Mouse (Mus musculus): ENCODE results near the gene Fam216a.
"Not testable (repeated sequence)": the region's sequence is repeated elsewhere in the genome, so short reads cannot be mapped to it uniquely, and the experiment has no call there.

Fam216a gene

DNA sequence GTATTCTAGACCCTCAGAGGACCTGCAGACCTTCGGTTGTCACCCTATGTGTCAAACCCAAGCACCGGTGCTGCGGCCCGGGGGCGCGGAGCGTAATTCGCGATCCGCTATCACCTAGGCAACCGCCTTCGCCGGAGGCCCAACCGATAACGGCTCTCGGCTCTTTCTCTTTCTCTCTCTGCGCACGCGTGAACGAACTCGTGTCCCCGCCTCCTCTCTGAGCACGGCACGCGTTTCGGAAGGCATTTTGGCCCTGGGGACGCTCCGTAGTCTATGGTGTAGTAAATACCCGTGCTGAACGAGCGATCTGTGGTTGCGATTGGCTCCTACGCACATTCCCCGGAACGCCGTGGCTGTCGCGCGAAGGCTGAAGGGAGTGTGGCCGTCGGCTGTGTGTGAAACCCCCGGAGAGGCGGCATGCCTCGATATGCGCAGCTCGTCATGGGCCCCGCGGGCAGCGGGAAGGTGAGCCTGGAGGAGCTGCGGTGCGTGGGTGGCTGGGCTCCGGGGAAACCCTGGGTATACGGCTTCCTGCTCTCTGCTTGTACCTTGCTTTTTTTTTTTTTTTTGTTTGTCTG is at the start of gene Fam216a:
Gene Fam216a, minus strand, starts transcription at position 173 of the 578 bp plus-strand sequence.
- DNase-seq (ENCODE audit: low read depth), result peak; percentile 100

DNA sequence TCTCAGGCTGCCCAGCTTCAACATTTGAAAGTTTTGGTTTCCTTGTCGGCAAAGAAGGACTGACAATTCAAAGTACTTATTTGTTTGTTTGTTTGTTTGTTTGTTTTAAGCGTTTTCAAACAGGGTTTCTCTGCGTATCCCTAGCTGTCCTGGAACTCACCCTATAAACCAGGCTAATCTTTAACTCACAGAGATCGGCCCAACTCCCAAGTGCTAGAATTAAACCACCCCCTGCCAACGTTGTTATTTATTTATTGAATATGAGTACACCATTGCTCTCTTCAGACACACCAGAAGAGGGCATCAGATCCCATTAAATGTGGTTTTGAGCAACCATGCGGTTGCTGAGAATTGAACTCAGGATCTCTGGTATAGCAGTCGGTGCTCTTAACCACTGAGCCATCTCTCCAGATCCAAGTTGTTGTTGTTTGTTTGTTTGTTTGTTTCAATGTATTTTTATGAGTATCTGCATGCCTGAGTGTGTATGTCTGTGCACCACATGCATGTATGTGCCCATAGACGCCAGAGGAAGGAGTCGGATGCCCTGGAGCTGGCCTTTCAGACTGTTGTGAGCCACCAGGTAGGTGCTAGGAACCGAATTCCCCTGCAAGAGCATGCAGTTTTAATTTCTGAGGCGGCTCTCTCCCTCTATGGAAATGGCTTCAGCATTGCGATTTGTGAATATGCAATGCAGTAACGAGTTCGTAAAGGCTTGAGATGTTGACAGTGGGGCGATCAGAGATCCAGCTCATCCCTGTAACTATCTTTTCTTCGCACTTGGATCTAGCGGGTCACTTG is 49.3 kb upstream of the Fam216a start, which contains the start of gene Anapc7:
Gene Anapc7, plus strand, starts transcription at position 423 of the 798 bp plus-strand sequence.
- peak; percentile 49 for DNase-seq (ENCODE audit: low read depth)

- not testable (repeated sequence) for DNase-seq (ENCODE audit: low read depth)
Measured at GRCm38 (mm10) chr5:122420676-122421075, 48.5 kb upstream of the Fam216a start.

GRCm38 (mm10) chr5:122415465-122415864 is 43.3 kb upstream of the Fam216a start:
- no peak for DNase-seq (ENCODE audit: low read depth)

- DNase-seq (ENCODE audit: low read depth), result no peak
Measured at GRCm38 (mm10) chr5:122414351-122414750, 42.2 kb upstream of the Fam216a start.

DNA sequence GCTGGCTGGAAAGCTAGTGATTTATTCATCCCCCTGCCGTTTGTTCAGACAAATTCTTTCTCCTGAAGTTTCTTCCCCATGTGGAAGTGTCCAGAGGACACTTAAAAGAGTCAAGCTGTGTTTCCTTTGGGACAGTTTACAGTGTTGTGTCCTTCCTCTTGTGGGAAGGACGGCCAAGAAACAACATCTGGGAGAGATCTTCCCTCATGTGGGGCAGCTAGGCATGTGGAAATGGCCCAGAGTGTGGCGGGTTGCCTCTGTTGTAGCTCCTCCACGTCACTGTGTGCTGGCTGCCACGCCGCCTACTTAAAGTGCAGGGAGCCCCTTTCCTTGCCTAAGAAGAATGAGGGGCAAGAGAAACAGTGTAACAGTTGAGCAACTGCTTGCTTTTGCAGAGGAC is 40.7 kb upstream of the Fam216a start:
- no peak for DNase-seq (ENCODE audit: low read depth)

GRCm38 (mm10) chr5:122411892-122412291 is 39.7 kb upstream of the Fam216a start:
- DNase-seq (ENCODE audit: low read depth), result peak; percentile 22

GRCm38 (mm10) chr5:122409692-122410645 is 37.8 kb upstream of the Fam216a start:
- no peak for DNase-seq (ENCODE audit: low read depth)

DNA sequence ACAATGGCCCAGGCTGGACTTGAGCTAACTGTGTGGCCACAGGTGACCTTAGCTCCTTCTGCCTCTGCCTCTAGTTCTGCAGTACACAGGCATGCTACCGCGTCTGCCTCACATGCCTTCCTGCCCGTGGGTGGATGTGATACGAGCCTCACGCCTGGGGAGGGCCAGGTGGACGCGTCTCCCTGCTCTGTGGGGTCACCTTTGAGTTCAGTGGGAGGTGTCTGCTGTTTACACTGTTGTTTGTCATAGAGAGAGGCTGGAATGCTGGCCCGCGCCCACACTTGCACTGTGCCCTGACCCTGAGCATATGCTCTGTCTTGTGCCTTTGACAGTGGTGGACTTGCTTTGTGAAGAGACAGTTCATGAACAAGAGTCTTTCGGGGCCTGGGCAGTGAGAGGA is 33.4 kb upstream of the Fam216a start:
- DNase-seq (ENCODE audit: low read depth), result no peak

- DNase-seq (ENCODE audit: low read depth), result no peak
Measured at GRCm38 (mm10) chr5:122403362-122403761, 31.2 kb upstream of the Fam216a start.

GRCm38 (mm10) chr5:122402772-122403171 is 30.6 kb upstream of the Fam216a start:
- DNase-seq (ENCODE audit: low read depth), result no peak

DNA sequence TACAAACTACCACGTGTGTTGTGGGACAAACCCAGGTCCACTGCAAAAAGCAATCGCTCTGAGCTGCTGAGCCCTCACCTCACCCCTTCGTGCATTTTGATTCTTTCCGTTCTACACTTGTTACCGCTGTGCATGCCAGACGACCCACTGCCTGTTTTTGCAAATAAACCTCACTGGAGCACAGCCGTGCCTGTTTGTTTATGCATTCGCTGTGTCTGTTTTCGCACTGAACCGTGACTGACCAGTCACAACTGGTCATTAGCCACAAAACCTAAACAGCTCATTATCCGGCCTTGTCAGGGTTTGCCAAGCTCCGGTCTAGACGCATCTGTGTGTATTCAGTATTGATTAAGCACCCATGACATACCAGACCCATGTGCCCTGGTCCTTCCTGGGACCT is 30.0 kb upstream of the Fam216a start:
- no peak for DNase-seq (ENCODE audit: low read depth)

DNA sequence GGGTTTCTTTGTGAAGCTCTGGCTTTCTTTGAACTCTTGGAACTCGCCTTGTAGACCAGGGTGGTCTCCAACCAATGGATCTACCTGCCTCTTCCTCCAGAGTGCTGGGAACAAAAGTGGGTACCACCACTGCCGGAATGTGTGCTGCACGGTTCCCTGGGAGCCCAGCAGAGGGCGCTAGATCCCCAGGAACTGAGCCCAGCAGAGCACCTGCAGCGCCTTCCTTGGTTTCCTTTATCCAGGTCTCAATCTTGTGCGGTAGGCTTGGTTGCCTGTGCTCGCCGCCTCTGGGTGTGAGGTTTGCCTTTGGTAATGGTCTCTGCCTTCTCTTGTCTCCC is 29.1 kb upstream of the Fam216a start:
- peak; percentile 67 for DNase-seq (ENCODE audit: low read depth)

DNA sequence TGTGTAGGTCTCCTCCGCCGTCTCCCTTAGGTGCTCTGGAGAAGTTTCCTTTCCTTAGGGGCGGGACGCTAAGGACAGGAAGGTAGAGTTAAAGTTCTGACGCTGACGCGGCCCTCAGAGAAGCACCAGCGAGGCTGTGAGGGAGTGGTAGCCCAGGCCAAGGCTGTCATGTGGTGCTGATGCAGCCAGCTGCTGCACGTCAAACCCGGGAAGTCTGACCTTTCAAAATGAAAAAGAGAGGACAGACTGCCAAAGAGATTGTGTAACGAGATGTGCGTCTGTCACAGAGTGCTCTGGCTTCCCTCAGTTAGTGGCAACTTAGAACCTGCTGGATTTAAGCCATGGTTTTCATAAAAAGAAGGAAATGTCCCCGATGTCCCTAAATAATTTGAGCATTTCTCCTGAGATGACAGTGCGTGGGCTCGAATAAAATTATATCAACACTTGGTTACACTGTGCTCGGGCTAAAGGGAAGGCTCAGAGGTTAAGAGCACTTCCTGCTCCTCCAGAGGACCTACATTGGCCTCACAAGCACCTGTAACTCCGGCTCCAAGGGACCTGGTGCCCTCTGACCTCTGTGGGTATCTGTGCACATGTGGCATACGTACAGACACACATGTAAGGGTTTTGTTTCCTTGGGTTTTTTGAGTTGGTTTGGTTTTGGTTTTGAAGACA is 28.6 kb upstream of the Fam216a start:
- DNase-seq (ENCODE audit: low read depth), result no peak

GRCm38 (mm10) chr5:122399871-122400270 is 27.7 kb upstream of the Fam216a start:
- no peak for DNase-seq (ENCODE audit: low read depth)

GRCm38 (mm10) chr5:122397495-122397894 is 25.3 kb upstream of the Fam216a start:
- no peak for DNase-seq (ENCODE audit: low read depth)

GRCm38 (mm10) chr5:122396791-122397190 is 24.6 kb upstream of the Fam216a start:
- no peak for DNase-seq (ENCODE audit: low read depth)

DNA sequence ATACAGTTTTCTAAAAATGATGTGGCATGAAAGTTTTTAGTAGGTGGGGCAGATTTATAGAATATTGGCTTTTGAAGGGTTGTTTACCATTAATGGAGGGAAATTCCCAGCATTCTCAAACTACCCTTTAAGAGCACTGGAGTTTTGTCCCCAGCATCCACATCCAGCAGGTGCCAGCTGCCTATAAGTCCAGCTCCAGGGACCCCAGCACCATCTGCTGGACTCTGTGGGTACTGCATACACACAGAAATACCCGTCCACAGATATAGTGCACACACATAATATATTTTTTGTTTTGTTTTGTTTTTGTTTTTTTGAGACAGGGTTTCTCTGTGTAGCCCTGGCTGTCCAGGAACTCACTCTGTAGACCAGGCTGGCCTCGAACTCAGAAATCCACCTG is 21.7 kb upstream of the Fam216a start:
- peak; percentile 87 for DNase-seq (ENCODE audit: low read depth)

GRCm38 (mm10) chr5:122392227-122393004 is 20.3 kb upstream of the Fam216a start:
- DNase-seq (ENCODE audit: low read depth), result peak; percentile 24

GRCm38 (mm10) chr5:122391786-122392180 is 19.6 kb upstream of the Fam216a start, which contains the start of gene Arpc3:
Gene Arpc3 (plus strand): TSS chr5:122391878.
- peak; percentile 97 for DNase-seq (ENCODE audit: low read depth)

DNA sequence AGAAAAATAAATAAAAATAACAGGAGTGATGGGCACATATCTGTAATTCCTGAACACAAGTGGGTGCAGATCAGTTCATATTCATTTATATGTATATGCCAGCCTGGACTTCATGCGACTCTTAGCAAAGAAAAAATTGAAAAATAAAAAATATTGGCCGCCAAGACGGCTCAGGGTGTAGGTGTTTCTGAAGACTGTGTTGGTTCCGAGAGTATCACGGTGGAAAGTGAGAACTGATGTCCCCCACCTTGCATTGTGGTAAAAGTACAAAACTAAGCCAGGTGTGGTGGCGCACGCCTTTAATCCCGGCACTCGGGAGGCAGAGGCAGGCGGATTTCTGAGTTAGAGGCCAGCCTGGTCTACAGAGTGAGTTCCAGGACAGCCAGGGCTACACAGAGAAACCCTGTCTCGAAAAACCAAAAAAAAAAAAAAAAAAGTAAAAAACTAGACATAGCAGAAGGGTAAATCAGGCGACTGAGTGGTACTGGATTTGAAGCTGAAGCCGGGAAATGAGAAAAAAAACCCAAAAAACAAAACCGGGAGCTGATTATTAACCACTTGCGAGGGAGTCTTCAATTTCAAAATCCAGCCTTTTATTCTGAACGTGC is 19.1 kb upstream of the Fam216a start:
- no peak for DNase-seq (ENCODE audit: low read depth)
